Mouse (Mus musculus) monocyte, adult 59 days (primary cell): ENCODE data around the gene Hmmr. TPM values are rescaled to one million over a fixed set of nuclear protein-coding genes. Genes with fewer than 3 reads are reported as not detected.

Experiments used
- total RNA-seq, 2 experiments: library from RNA; stranded (reverse); gene quantifications; one replicate each; pipeline ENCODE4 v1.2.4; 2023

Gene Hmmr
- total RNA-seq = under 1 TPM; 0.37 to 0.49 TPM

DNA sequence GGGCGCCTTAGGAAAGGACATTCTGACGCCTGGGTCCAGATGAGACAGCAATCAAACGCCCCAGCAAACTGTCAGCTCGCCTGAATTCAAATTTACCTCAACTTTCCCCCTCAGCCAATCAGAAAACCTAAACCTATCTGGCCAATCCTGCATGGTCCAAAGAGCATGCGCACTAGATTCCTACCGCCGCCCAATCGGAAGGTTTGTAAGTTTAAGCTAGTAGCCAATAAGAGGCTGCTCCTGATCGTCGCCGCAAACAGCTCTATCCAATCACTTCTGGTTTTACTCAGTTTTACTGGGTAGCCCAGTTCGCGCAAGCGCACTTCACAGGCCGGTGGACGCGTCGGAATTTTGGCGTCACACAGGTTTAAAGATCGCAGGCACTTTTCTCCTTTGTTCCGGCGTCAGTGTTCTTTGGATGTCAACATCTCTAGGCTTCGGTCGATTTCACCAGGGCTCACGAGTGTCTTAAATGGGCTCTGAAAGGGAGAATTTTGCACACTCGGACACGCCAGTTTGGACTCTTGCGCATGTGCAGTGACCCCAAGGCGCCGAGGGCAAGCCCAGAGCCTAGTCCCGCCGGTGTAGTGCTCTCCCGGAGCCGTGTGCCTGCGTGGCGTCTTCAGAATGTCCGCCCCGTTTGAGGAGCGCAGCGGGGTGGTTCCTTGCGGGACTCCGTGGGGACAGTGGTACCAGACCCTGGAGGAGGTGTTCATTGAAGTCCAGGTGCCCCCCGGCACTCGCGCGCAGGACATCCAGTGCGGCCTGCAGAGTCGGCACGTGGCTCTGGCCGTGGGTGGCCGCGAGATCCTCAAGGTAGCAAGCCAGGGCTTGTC is at the start of gene Hmmr, which contains the start of gene Nudcd2:
Gene Hmmr (minus strand): TSS at position 84 of the 836 bp plus-strand sequence.
Gene Nudcd2 (plus strand): TSS at position 329 of the 836 bp plus-strand sequence.

GRCm38 (mm10) chr11:40755109-40755627 is 21.9 kb upstream of the Hmmr start, which contains the start of gene Ccng1:
Gene Ccng1 (minus strand): TSS chr11:40755311.

DNA sequence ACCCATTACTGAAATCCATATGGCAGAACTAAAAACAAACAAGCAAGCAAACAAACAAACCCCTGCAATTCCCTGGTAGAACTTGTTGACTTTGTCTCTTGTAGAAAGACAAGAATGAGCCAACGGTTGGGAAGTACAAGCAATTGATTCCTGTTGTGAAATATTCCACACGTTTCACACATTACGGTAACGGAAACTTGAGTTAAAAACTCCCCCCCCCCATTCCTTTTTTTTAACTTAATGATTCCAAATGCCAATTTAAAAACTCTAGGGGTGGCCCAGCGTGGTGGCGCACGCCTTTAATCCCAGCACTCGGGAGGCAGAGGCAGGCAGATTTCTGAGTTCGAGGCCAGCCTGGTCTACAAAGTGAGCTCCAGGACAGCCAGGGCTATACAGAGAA is 38.1 kb downstream of the Hmmr start, which contains the start of gene Mat2b:
Gene Mat2b (minus strand): TSS at position 101 of the 400 bp plus-strand sequence.

Other genes with a start within 250 kb of the Hmmr start
- gene Mat2b, start 38.2 kb downstream of the Hmmr start, total RNA-seq = 10 to 100 TPM; 79.0 to 80.6 TPM
- gene Nudcd2, start 245 bp upstream of the Hmmr start, total RNA-seq = 10 to 100 TPM in 1 of 2 experiments, 1 to 10 TPM in 1; 7.9 to 14.3 TPM
- gene Ccng1, start 21.9 kb upstream of the Hmmr start, total RNA-seq = 10 to 100 TPM; 45.3 to 48.0 TPM